Mouse (Mus musculus): ENCODE measurements around the gene Tomt.

The Tomt gene

DNA sequence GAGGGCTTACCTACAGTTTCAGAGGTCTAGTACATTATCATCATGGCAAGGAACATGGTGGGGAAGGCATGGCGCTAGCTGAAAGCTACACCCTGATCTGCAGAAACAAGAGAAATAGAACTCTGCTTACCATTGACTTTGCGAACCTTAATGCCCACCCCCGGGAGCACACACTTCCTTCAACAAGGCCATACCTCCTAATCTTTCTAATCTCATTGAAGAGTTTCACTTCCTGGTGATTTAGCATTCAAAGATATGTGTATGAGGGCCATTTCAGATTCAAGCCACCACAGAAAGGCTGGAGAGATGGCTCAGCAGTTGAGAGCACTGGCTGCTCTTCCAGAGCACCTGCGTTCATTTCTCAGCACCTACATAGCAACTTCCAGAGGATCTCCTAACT lies 49.1 kb downstream of the Tomt start, which contains the start of gene Folr2:
Gene Folr2, minus strand, starts transcription at position 101 of the 400 bp plus-strand sequence.
- no peak for DNase-seq (ENCODE audit: low read depth, low spot score)

DNA sequence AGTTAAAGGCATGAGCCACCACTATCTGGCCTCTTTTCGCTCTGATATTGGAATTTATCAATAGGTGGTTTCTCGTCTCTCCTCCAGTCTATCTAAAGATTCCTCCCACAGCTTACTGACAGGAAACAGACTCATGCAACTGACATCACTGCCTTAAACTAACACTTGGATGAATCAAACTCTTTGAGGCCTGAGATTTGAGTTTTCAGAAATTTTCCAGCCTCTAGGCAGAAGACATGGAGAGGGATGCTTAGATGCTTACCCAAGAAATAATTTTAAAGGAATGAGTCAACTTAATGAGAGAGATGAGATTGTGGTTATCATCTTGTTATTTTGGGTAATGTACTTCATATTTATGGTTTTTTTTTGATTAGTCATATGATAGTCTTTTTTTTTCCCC lies 52.3 kb downstream of the Tomt start:
- DNase-seq (ENCODE audit: low read depth, low spot score): no peak

DNA sequence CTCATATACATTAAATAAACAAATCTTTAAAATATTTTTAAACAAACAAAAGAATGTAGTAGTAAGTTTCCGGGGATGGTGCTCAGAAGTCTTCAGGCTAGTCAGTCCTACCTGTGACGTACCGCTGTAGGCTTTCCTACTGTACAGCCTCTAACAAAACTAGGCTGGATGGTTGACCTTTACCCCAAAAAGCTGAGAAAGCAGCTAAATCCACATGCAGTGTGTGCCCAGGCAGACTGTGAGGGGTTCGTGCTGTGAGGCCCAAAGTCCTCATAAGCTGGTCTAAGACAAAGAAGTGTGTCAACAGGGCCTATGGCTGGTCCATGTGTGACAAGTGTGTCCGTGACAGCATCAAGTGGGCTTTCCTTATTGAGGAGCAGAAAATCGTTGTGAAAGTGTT lies 53.3 kb downstream of the Tomt start:
- DNase-seq (ENCODE audit: low read depth, low spot score): no peak

DNA sequence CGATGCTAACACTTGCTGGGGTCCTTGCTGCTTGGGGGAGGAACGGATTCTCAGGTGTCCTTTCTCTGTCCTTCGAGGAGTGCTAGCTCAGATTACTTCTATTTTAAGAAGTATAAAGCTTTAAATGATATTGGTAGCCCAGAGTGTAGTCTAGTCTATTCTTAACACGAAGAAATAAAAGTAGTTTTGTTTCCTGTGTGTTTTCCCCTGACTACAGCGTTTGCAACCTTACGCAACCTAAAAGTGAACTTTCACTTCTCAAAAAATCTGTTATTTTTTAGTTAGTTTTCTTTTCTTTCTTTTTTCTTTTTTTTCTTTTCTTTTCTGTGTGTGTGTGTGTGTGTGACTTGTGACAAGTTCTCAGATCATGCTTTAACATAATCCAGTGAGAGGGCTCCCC lies 54.5 kb downstream of the Tomt start:
- DNase-seq (ENCODE audit: low read depth, low spot score): no peak
